ENCODE assay signal across 26 mouse cellular contexts in genomic region chr11:22178569-22178968, GRCm38 (mm10).
DNase-seq lines count a peak whose midpoint lies in the region; ATAC-seq and TF ChIP-seq lines count a peak whose summit lies in the region.
"Had no signal": no experiment of that assay in that cellular context is flagged by ENCODE, and none has a peak within 500 bp of the region (broad histone marks: within the 10 kb centered on the region; RNA-seq: fewer than 3 reads in every experiment).

No protein-coding gene starts in this region.

- 88% methylated on average over 1 of the region's 1 CpGs for WGBS in intestine, embryonic 16.5 days
- WGBS in intestine, embryonic 15.5 days: 86% methylated on average over 1 of the region's 1 CpGs
- WGBS in liver, embryonic 14.5 days (ENCODE audit: insufficient replicate concordance): 18% methylated on average over 1 of the region's 1 CpGs

- TF ChIP-seq EP300 in liver, embryonic 14.5 days (IDR thresholded peaks at IDR 0.05; ENCODE audit: low read depth): peak; percentile 67

- no peaks in the 10 kb centered on the region for H3K27me3 ChIP-seq in intestine, embryonic 16.5 days (replicated peaks; ENCODE audit: control insufficient read depth, insufficient read depth, low read length)
- no peaks in the 10 kb centered on the region for H3K27me3 ChIP-seq in intestine, embryonic 15.5 days (replicated peaks)
- H3K27me3 ChIP-seq in liver, embryonic 14.5 days (ENCODE audit: control insufficient read depth, insufficient read depth, low read length): no peaks in the 10 kb centered on the region
- H3K27me3 ChIP-seq: embryonic facial prominence, embryonic 13.5 days; forebrain, embryonic 15.5 days; hindbrain, embryonic 13.5 days; limb, embryonic 13.5 days; midbrain, embryonic 15.5 days; neural tube, embryonic 12.5 days had no signal

- no peak overlapping the region for H3K4me2 ChIP-seq in intestine, embryonic 16.5 days (ENCODE audit: low read depth, low read length)
- H3K4me2 ChIP-seq in intestine, embryonic 15.5 days (replicated peaks): no peak overlapping the region
- H3K4me2 ChIP-seq in liver, embryonic 14.5 days (ENCODE audit: low read depth): peak overlapping the region; percentile 30
- H3K4me2 ChIP-seq: embryonic facial prominence, embryonic 13.5 days; forebrain, embryonic 15.5 days; hindbrain, embryonic 13.5 days; limb, embryonic 13.5 days; lung, embryonic 14.5 days; midbrain, embryonic 15.5 days; neural tube, embryonic 12.5 days had no signal

- H3K36me3 ChIP-seq in intestine, embryonic 16.5 days (ENCODE audit: control insufficient read depth, insufficient read depth, low read length): no peaks in the 10 kb centered on the region
- H3K36me3 ChIP-seq in intestine, embryonic 15.5 days: no peaks in the 10 kb centered on the region
- H3K36me3 ChIP-seq in liver, embryonic 14.5 days (replicated peaks; ENCODE audit: control insufficient read depth, insufficient read depth, low read depth): no peaks in the 10 kb centered on the region
- H3K36me3 ChIP-seq: embryonic facial prominence, embryonic 13.5 days; forebrain, embryonic 15.5 days; hindbrain, embryonic 13.5 days; limb, embryonic 13.5 days; midbrain, embryonic 15.5 days; neural tube, embryonic 12.5 days had no signal

- DNase-seq in liver, embryonic 14.5 days (ENCODE audit: low read depth in 3 of 3, low spot score in 3 of 3): peak in 2 of 3 experiments; percentile 33 to 34
- DNase-seq in frontal cortex, adult 2 months (ENCODE audit: extremely low spot score in 1 of 2, low spot score in 1 of 2): no peak
- DNase-seq in cerebellum, postnatal 14 days: no peak
- DNase-seq in left cerebral cortex, adult 11 months (ENCODE audit: low spot score): no peak
- DNase-seq: adrenal gland, adult 8-10 months; cerebellum, adult 18-20 months; cerebellum, postnatal 25 days; embryo, embryonic 11 days; gastrocnemius, postnatal 25 days; heart, postnatal 36 days; kidney, adult 8-10 months; kidney, postnatal 25 days; layer of hippocampus, postnatal 36 days; lung, embryonic 14.5 days; right cerebral cortex, postnatal 4 days had no signal

- no peaks in the 10 kb centered on the region for H3K4me1 ChIP-seq in intestine, embryonic 16.5 days (ENCODE audit: control insufficient read depth, insufficient read depth, low read length)
- H3K4me1 ChIP-seq in intestine, embryonic 15.5 days (replicated peaks): no peaks in the 10 kb centered on the region
- peaks cover 27 to 28% of the 10 kb centered on the region in 2 experiments for H3K4me1 ChIP-seq in liver, embryonic 14.5 days (replicated peaks; ENCODE audit: control insufficient read depth in 2 of 2, insufficient read depth in 2 of 2, low read length in 1 of 2)
- H3K4me1 ChIP-seq: embryonic facial prominence, embryonic 13.5 days; forebrain, embryonic 15.5 days; hindbrain, embryonic 13.5 days; limb, embryonic 13.5 days; midbrain, embryonic 15.5 days; neural tube, embryonic 12.5 days had no signal

- 0 out of 2 replicates have a peak, but pooled peaks have one; percentile 28 for ATAC-seq in intestine, embryonic 16.5 days
- no peak for ATAC-seq in intestine, embryonic 15.5 days
- ATAC-seq in erythroblast, adult 5-6 weeks (replicated peaks; ENCODE audit: low FRiP score, poor library complexity, severe bottlenecking): peak; percentile 77
- peak; percentile 89 for ATAC-seq in liver, embryonic 14.5 days (ENCODE audit: insufficient read depth)
- ATAC-seq in megakaryocyte-erythroid progenitor cell, adult 5-6 weeks (replicated peaks; ENCODE audit: low FRiP score, low TSS enrichment, poor library complexity, severe bottlenecking): peak; percentile 94
- ATAC-seq: forebrain, embryonic 15.5 days; midbrain, embryonic 15.5 days had no signal

- H3K4me3 ChIP-seq in intestine, embryonic 16.5 days (ENCODE audit: low read length): no peak overlapping the region
- no peak overlapping the region for H3K4me3 ChIP-seq in intestine, embryonic 15.5 days (replicated peaks)
- no peak overlapping the region for H3K4me3 ChIP-seq in liver, embryonic 14.5 days (ENCODE audit: insufficient read depth in 1 of 2, low read depth in 2 of 2, low read length in 2 of 2)
- H3K4me3 ChIP-seq: embryonic facial prominence, embryonic 13.5 days; forebrain, embryonic 15.5 days; hindbrain, embryonic 13.5 days; layer of hippocampus, adult 2 months; limb, embryonic 13.5 days; midbrain, embryonic 15.5 days; neural tube, embryonic 12.5 days had no signal

- no peak overlapping the region for H3K27ac ChIP-seq in intestine, embryonic 16.5 days (ENCODE audit: low read length)
- H3K27ac ChIP-seq in intestine, embryonic 15.5 days: no peak overlapping the region
- peak overlapping the region; percentile 64 for H3K27ac ChIP-seq in liver, embryonic 14.5 days
- H3K27ac ChIP-seq: embryonic facial prominence, embryonic 13.5 days; forebrain, embryonic 15.5 days; hindbrain, embryonic 13.5 days; layer of hippocampus, adult 2 months; limb, embryonic 13.5 days; midbrain, embryonic 15.5 days; neural tube, embryonic 12.5 days had no signal

- H3K9ac ChIP-seq in intestine, embryonic 16.5 days (ENCODE audit: low read depth, low read length): no peak overlapping the region
- no peak overlapping the region for H3K9ac ChIP-seq in intestine, embryonic 15.5 days
- no peak overlapping the region for H3K9ac ChIP-seq in liver, embryonic 14.5 days (replicated peaks)
- H3K9ac ChIP-seq: embryonic facial prominence, embryonic 13.5 days; forebrain, embryonic 15.5 days; hindbrain, embryonic 13.5 days; limb, embryonic 13.5 days; lung, embryonic 14.5 days; midbrain, embryonic 15.5 days; neural tube, embryonic 12.5 days had no signal

- TF ChIP-seq CTCF in liver, embryonic 14.5 days (IDR thresholded peaks at IDR 0.05; ENCODE audit: low read depth): no peak

- H3K9me3 ChIP-seq in intestine, embryonic 16.5 days (ENCODE audit: control insufficient read depth, low read length): no peaks in the 10 kb centered on the region
- no peaks in the 10 kb centered on the region for H3K9me3 ChIP-seq in intestine, embryonic 15.5 days
- no peaks in the 10 kb centered on the region for H3K9me3 ChIP-seq in liver, embryonic 14.5 days (ENCODE audit: control insufficient read depth, low read length)
- H3K9me3 ChIP-seq: embryonic facial prominence, embryonic 13.5 days; forebrain, embryonic 15.5 days; hindbrain, embryonic 13.5 days; limb, embryonic 13.5 days; midbrain, embryonic 15.5 days; neural tube, embryonic 12.5 days had no signal

Comparison
In these comparisons a context has a peak if more than half of its experiments do, and no peak if none do; other contexts are left out.
1. DNase-seq: peak in liver, embryonic 14.5 days (2 of 3); none in frontal cortex, adult 2 months (0 of 2), cerebellum, postnatal 14 days (0 of 2) and left cerebral cortex, adult 11 months (single experiment).